Mouse (Mus musculus) olfactory bulb, adult 2 months (tissue): ENCODE data around the gene 1700008O03Rik.

Experiments used
- CTCF ChIP-seq: fragments of 200-500 bp; IDR thresholded peaks from 2 replicates; pipeline ENCODE4 v1.5.1; 2012; ENCODE audit warnings: low read depth, mild to moderate bottlenecking, low read length, moderate library complexity; ENCODE audit not compliant: insufficient read depth
- POLR2A ChIP-seq: fragments of 200-500 bp; IDR thresholded peaks from 2 replicates; pipeline ENCODE4 v1.6.1; 2012; ENCODE audit warnings: mild to moderate bottlenecking, low read depth, low read length, moderate library complexity; ENCODE audit not compliant: insufficient read depth

DNA sequence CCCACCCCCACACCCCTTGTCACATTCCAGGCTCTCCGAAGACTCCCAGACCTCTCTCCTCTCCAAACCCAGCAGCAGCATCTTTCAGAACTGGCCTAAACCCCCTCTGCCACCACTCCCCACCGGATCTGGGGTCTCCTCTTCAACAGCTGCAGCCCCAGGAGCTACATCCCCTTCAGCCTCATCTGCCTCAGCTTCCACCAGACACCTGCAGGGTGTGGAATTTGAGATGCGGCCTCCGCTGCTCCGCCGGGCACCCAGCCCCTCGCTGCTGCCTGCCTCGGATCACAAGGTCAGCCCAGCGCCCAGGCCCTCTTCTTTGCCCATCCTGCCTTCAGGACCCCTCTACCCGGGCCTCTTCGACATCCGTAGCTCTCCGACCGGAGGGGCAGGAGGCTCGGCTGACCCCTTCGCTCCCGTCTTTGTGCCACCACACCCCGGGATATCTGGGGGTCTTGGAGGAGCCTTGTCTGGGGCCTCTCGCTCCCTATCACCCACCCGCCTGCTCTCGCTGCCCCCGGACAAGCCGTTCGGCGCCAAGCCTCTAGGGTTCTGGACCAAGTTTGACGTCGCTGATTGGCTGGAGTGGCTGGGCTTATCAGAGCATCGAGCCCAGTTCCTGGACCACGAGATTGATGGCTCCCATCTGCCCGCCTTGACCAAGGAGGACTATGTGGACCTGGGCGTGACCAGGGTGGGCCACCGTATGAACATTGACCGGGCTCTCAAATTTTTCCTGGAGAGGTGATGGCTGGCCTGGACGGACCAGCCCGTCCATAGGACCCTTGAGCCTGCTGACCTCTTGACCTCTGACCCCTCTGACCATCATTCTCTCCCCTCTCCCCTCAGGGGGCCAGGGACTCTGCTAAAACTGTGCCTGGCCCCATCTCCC lies 28.8 kb downstream of the 1700008O03Rik start:
- TF ChIP-seq CTCF (no peak), POLR2A (no peak)
